Mouse (Mus musculus): ENCODE results near the gene 6430628N08Rik.

6430628N08Rik gene

DNA sequence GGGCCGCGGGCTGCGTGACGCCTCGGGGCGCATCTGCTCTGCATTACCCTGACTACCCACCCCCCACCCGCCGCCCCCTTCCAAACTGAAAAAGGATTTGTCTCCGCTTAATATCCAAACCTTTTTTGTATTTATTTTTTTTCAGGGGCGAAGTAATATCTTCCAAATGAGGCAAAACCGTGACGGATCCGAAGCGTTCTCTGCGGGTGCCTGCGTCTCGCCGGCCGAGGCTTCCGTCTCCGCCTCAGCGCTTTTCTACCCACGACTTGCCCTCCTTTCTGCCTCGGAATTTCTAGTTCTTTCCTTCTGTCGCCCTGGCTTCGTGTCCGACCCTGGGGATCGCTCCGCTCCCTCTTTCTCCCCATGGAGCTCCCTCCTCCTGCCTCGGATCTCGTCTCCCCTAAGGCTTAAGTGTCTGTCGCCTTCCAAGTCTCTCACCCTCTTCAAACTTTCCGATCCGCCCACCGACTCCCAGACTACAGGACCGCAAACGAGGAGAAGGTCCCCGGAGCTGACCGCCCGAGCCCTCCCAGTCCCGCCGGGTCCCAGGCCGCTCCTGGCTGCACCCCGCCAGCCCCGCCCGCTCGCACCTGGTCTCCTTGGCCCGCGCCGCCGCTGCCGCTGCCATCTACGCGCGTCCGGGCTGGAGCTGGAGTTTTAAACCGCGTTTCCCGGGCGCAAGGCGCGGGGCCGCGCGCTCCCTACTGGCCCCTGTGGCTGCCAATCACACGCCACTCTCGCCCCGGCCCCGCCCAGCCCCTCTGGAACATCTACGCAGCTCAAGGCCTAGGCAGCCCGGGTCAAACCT is 49.0 kb downstream of the 6430628N08Rik start, which contains the start of gene Dmbx1:
TSS of gene Dmbx1 (minus strand) at position 632 of the 808 bp plus-strand sequence.
- no peak for DNase-seq (ENCODE audit: low spot score in 2 of 2)

DNA sequence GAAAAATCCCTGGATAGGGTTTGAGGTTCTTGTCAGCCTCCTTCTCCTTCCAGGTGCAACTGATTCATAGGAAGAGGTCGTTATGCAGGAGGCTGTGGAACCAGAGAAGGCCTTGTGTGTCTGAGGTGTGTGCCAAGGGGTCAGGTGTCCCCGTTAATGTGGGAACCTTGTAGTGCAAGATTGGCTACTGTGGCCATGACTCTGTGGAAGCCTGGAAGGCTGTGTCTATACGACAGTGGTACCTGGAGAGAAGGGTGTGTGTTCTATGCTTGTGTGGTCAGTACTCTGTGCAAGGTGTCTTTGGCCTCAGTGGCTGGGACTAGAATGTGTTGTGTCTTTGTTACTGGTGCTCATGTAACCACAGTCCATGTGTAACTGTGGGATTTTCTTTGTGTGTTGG is 50.2 kb downstream of the 6430628N08Rik start:
- DNase-seq (ENCODE audit: low spot score in 2 of 2): no peak

DNA sequence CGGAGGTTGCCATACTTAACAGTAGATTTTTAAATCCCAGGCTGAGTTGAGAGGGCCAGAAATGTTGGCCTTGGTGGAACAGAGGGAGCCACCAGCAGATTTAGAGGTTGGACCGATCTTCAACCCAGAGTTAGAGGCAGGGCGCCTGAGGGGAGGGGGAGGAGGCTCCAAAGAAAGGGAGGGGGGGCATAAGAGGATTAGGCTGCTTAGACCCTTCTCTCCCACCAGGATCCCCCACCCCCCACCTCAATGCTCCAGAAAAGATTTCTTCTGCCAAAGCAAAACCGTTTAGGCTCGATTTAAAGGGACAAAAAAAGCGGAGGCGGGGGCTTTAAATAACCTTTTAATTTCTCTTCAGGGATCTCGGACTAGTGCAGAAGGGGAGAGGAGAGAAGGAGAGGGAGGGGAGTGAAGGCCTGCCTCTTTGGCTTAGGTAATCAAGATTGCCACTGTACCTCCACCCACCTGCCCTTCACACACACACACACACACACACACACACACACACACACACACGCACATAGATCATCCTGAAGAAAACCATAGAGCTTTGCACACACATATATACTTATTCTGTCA is 50.9 kb downstream of the 6430628N08Rik start:
- DNase-seq (ENCODE audit: low spot score in 2 of 2): no peak

DNA sequence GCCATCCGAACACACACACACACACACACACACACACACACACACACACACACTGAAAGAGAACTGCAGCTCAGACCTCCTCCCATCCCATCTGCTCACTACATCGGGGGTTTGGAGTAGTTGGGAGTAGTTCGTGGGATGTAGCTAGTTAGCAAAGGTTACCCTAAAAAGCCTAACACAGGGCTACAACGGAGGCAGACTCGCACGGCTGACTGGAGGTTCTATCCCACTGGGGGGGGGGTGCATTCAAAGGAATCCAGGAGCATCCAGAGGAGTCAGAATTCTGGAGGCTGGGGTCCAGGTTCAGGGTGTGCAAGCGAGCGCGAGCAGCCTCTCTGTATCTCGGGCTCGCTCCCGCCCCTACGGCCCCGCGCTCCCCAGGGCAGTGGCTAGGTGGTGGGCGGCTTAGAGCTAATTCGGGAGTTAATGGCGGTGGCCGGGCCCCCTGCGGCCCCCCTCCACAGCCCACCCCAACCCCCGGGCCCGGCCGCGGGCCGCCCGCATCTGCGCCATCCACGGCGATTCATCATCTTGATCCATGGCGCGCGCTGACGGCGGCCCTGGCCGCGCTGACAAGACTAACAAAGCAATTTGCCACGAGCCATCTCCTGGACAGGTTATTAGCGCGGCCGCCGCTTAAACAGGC is 53.3 kb downstream of the 6430628N08Rik start:
- no peak for DNase-seq (ENCODE audit: low spot score in 2 of 2)
